Mouse (Mus musculus) MEL (cell line): ENCODE measurements around the gene Kctd6. TPM values are rescaled to one million over a fixed set of nuclear protein-coding genes. Genes with fewer than 3 reads are reported as not detected.

Experiments used
- DNase-seq: peaks from one replicate; pipeline ENCODE4 v3.0.0; 2011; ENCODE audit warnings: low read depth, low spot score
- H3K27ac ChIP-seq: 2 replicates; pipeline ENCODE4 v1.5.1; 2012; ENCODE audit warnings: low read depth, mild to moderate bottlenecking, control low read depth, low read length, moderate library complexity; ENCODE audit not compliant: control insufficient read depth
- H3K27me3 ChIP-seq, 2 experiments: fragments of 150-350 bp in 1 of 2; sonication (generic) in 1 of 2; 2 replicates each; pipeline ENCODE4 v1.6.1; 2012; ENCODE audit warnings: low read length in 2 of 2, mild to moderate bottlenecking in 2 of 2, improper control_type of control experiment in 1 of 2, moderate library complexity in 1 of 2; ENCODE audit not compliant: insufficient read depth in 2 of 2, control insufficient read depth in 1 of 2
- H3K36me3 ChIP-seq, 2 experiments: 2 replicates each; pipeline ENCODE4 v1.6.1; 2012 to 2014; ENCODE audit warnings: low read length in 2 of 2, improper control_type of control experiment in 1 of 2, inconsistent platforms in 1 of 2, mild to moderate bottlenecking in 1 of 2; ENCODE audit not compliant: insufficient read depth in 2 of 2, control insufficient read depth in 1 of 2
- H3K4me1 ChIP-seq, 2 experiments: fragments of 150-350 bp in 1 of 2; sonication (generic) in 1 of 2; 2 replicates each; pipeline ENCODE4 v1.6.1; 2012; ENCODE audit warnings: low read length in 2 of 2, improper control_type of control experiment in 1 of 2, mild to moderate bottlenecking in 1 of 2; ENCODE audit not compliant: insufficient read depth in 2 of 2, control insufficient read depth in 1 of 2
- H3K4me3 ChIP-seq, 2 experiments: fragments of 150-350 bp in 1 of 2; sonication (generic) in 1 of 2; 2 replicates each; pipeline ENCODE4 v1.5.1; 2012; ENCODE audit warnings: low read depth in 2 of 2, low read length in 2 of 2, mild to moderate bottlenecking in 2 of 2, moderate library complexity in 2 of 2, control low read depth in 1 of 2, improper control_type of control experiment in 1 of 2; ENCODE audit not compliant: control insufficient read depth in 1 of 2, insufficient read depth in 1 of 2
- H3K79me2 ChIP-seq: 2 replicates; pipeline ENCODE4 v1.6.1; 2012; ENCODE audit warnings: mild to moderate bottlenecking, low read length, moderate library complexity; ENCODE audit not compliant: control insufficient read depth, poor library complexity, insufficient read depth
- H3K9ac ChIP-seq: 2 replicates; pipeline ENCODE4 v1.6.1; 2012; ENCODE audit warnings: low read depth, mild to moderate bottlenecking, control low read depth, low read length, moderate library complexity; ENCODE audit not compliant: control insufficient read depth, poor library complexity, severe bottlenecking
- H3K9me3 ChIP-seq: fragments of 150-350 bp; sonication (generic); replicated peaks from 2 replicates; pipeline ENCODE4 v1.6.1; 2012; ENCODE audit warnings: mild to moderate bottlenecking, low read length, improper control_type of control experiment, moderate library complexity; ENCODE audit not compliant: insufficient read depth
- BHLHE40 ChIP-seq: IDR thresholded peaks from 2 replicates; pipeline ENCODE4 v1.6.1; 2012; ENCODE audit warnings: low read depth, mild to moderate bottlenecking, inconsistent platforms, low read length, improper control_type of control experiment, borderline replicate concordance
- CHD2 ChIP-seq: IDR thresholded peaks from 2 replicates; pipeline ENCODE4 v1.6.1; 2011; ENCODE audit warnings: low read length, improper control_type of control experiment
- E2F4 ChIP-seq: IDR thresholded peaks from 2 replicates; pipeline ENCODE4 v1.6.1; 2011; ENCODE audit warnings: low read depth, low read length, improper control_type of control experiment, borderline replicate concordance
- ELF1 ChIP-seq: IDR thresholded peaks from 2 replicates; pipeline ENCODE4 v1.6.1; 2014; ENCODE audit warnings: low read depth, mild to moderate bottlenecking, inconsistent platforms, low read length, improper control_type of control experiment, moderate library complexity
- EP300 ChIP-seq, 2 experiments: IDR thresholded peaks; 2 replicates each; pipeline ENCODE4 v1.6.1; 2011; ENCODE audit warnings: improper control_type of control experiment in 2 of 2, low read length in 2 of 2, low read depth in 1 of 2, mild to moderate bottlenecking in 1 of 2
- ETS1 ChIP-seq: IDR thresholded peaks from 2 replicates; pipeline ENCODE4 v1.6.1; 2012; ENCODE audit warnings: low read depth, mild to moderate bottlenecking, inconsistent platforms, low read length, improper control_type of control experiment, moderate library complexity
- GATA1 ChIP-seq: IDR thresholded peaks from 2 replicates; pipeline ENCODE4 v1.6.1; 2011; ENCODE audit warnings: low read depth, low read length, improper control_type of control experiment
- KAT2A ChIP-seq: conservative IDR thresholded peaks from 2 replicates; pipeline ENCODE4 v1.6.1; 2012; ENCODE audit warnings: low read depth, low read length, improper control_type of control experiment, inconsistent platforms
- MAFK ChIP-seq: IDR thresholded peaks from 2 replicates; pipeline ENCODE4 v1.6.1; 2011; ENCODE audit warnings: low read depth, mild to moderate bottlenecking, low read length, improper control_type of control experiment, borderline replicate concordance
- MEF2A ChIP-seq: IDR thresholded peaks from 2 replicates; pipeline ENCODE4 v1.6.1; 2014; ENCODE audit warnings: low read depth, mild to moderate bottlenecking, inconsistent platforms, low read length, improper control_type of control experiment; ENCODE audit not compliant: poor library complexity, insufficient replicate concordance, severe bottlenecking; ENCODE audit errors: extremely low read depth
- MXI1 ChIP-seq: IDR thresholded peaks from 2 replicates; pipeline ENCODE4 v1.6.1; 2011; ENCODE audit warnings: mild to moderate bottlenecking, low read depth, low read length, improper control_type of control experiment
- NELFE ChIP-seq: IDR thresholded peaks from 2 replicates; pipeline ENCODE4 v1.6.1; 2011; ENCODE audit warnings: low read depth, low read length, improper control_type of control experiment
- NRF1 ChIP-seq: IDR thresholded peaks from 2 replicates; pipeline ENCODE4 v1.6.1; 2014; ENCODE audit warnings: low read depth, mild to moderate bottlenecking, inconsistent platforms, low read length, improper control_type of control experiment, moderate library complexity; ENCODE audit not compliant: poor library complexity, insufficient read depth, severe bottlenecking
- TAL1 ChIP-seq: IDR thresholded peaks from 2 replicates; pipeline ENCODE4 v1.6.1; 2012; ENCODE audit warnings: mild to moderate bottlenecking, inconsistent platforms, low read length, moderate library complexity, mixed read lengths
- TCF12 ChIP-seq: IDR thresholded peaks from 2 replicates; pipeline ENCODE4 v1.6.1; 2014; ENCODE audit warnings: low read depth, mild to moderate bottlenecking, inconsistent platforms, low read length, improper control_type of control experiment, moderate library complexity
- UBTF ChIP-seq: IDR thresholded peaks from 2 replicates; pipeline ENCODE4 v1.6.1; 2012; ENCODE audit warnings: low read depth, mild to moderate bottlenecking, inconsistent platforms, low read length, improper control_type of control experiment, moderate library complexity, borderline replicate concordance; ENCODE audit not compliant: insufficient read depth
- ZKSCAN1 ChIP-seq: IDR thresholded peaks from 2 replicates; pipeline ENCODE4 v1.6.1; 2012; ENCODE audit warnings: low read depth, mild to moderate bottlenecking, inconsistent platforms, low read length, improper control_type of control experiment, moderate library complexity
- ZMIZ1 ChIP-seq: IDR thresholded peaks from 2 replicates; pipeline ENCODE4 v1.6.1; 2012; ENCODE audit warnings: low read depth, mild to moderate bottlenecking, inconsistent platforms, low read length, improper control_type of control experiment, moderate library complexity
- polyA plus RNA-seq, 2 experiments: library from polyadenylated mRNA; stranded (reverse) in 1 of 2; unstranded in 1 of 2; fragments of >175 nt in 1 of 2; fragments of >200 nt in 1 of 2; gene quantifications; 2 replicates each; pipeline versions ENCODE4 v1.2.1 to v1.2.4; 2012; ENCODE audit warnings: low replicate concordance in 2 of 2, low read depth in 1 of 2; ENCODE audit not compliant: insufficient read length in 2 of 2, insufficient read depth in 1 of 2, missing spikeins in 1 of 2
- total RNA-seq: library from RNA; depleted of rRNA; stranded (reverse); fragments of 300-350 nt; gene quantifications from 2 replicates; pipeline ENCODE4 v1.2.3, GENCODE M21; 2012

Gene Kctd6
- total and polyA plus RNA-seq, 3 experiments = 3.6 to 5.5 TPM; not detected in 1

DNA sequence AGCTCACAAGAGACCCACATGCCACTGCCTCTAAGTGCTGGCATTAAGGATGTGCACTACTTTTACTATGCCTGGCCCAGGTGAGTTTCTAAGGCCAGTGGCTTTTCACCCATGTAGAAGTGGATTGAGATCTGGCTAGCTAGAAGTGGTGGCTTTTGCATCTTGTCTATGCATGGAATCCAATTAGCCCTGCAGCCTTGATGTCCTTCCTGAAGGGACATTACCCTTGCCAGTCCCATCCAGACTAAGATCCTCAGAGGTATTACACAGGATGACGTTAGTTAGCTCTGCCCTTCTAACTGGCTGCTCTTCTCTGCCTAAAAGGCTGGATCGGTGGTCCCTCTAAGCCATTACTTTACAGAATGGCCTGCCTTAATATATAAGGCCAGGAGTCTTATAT is 944 bp upstream of the Kctd6 start:
- no peaks in the 10 kb centered on the region for H3K9me3 ChIP-seq
- 0 out of 4 replicates have a peak, but pooled peaks cover 0 to 3% of the 10 kb centered on the region in 2 experiments for H3K4me1 ChIP-seq
- peaks cover 0 to 3% of the 10 kb centered on the region in 2 experiments; a peak in 2 of 4 replicates for H3K36me3 ChIP-seq
- H3K79me2 ChIP-seq = peaks cover 10% of the 10 kb centered on the region
- no peak overlapping the region for H3K9ac ChIP-seq
- no peak for DNase-seq
- no peak for TF ChIP-seq UBTF
- no peak for TF ChIP-seq ETS1
- TF ChIP-seq ELF1 = no peak
- no peak for TF ChIP-seq MXI1
- TF ChIP-seq ZKSCAN1 = no peak
- TF ChIP-seq MEF2A = no peak
- no peak for TF ChIP-seq EP300 (IDR thresholded peaks at IDR 0.05; ENCODE audit: low read depth in 1 of 2, low read length in 2 of 2)
- TF ChIP-seq BHLHE40 = no peak
- TF ChIP-seq NELFE = no peak
- no peak for TF ChIP-seq KAT2A
- TF ChIP-seq NRF1 = no peak
- no peak for TF ChIP-seq E2F4
- no peak for TF ChIP-seq ZMIZ1
- TF ChIP-seq GATA1 = no peak
- no peak for TF ChIP-seq CHD2
- TF ChIP-seq MAFK = no peak
- TF ChIP-seq TAL1 = no peak
- no peak for TF ChIP-seq TCF12
- H3K4me3 ChIP-seq = no peak overlapping the region
- peaks cover 0 to 2% of the 10 kb centered on the region in 2 experiments; a peak in 3 of 4 replicates for H3K27me3 ChIP-seq
- no peak overlapping the region for H3K27ac ChIP-seq
